Mouse (Mus musculus): ENCODE data around the gene Cnksr3. TPM values are rescaled to one million over a fixed set of nuclear protein-coding genes. Genes with fewer than 3 reads are reported as not detected.

Gene Cnksr3
- polyA plus RNA-seq, 1 experiment from 2014 or later, result 5.9 TPM

GRCm38 (mm10) chr10:7195927-7196326 is 16.1 kb downstream of the Cnksr3 start:
- H3K4me1 ChIP-seq, result peaks cover 46% of the 10 kb centered on the region
- H3K4me3 ChIP-seq, result no peak overlapping the region
- peak overlapping the region; percentile 31 for H3K4me2 ChIP-seq
- H3K27me3 ChIP-seq (replicated peaks), result no peaks in the 10 kb centered on the region
- no peaks in the 10 kb centered on the region for H3K9me3 ChIP-seq
- ATAC-seq (ENCODE audit: extremely low read depth, insufficient number of reproducible peaks, low FRiP score, low TSS enrichment), result no peak
- 51% methylated on average over 6 of the region's 6 CpGs for WGBS
- H3K27ac ChIP-seq (replicated peaks), result peak overlapping the region; percentile 57
- no peaks in the 10 kb centered on the region for H3K36me3 ChIP-seq
- 0 out of 2 replicates have a peak overlapping the region, but pooled peaks have one; percentile 0 for H3K9ac ChIP-seq

DNA sequence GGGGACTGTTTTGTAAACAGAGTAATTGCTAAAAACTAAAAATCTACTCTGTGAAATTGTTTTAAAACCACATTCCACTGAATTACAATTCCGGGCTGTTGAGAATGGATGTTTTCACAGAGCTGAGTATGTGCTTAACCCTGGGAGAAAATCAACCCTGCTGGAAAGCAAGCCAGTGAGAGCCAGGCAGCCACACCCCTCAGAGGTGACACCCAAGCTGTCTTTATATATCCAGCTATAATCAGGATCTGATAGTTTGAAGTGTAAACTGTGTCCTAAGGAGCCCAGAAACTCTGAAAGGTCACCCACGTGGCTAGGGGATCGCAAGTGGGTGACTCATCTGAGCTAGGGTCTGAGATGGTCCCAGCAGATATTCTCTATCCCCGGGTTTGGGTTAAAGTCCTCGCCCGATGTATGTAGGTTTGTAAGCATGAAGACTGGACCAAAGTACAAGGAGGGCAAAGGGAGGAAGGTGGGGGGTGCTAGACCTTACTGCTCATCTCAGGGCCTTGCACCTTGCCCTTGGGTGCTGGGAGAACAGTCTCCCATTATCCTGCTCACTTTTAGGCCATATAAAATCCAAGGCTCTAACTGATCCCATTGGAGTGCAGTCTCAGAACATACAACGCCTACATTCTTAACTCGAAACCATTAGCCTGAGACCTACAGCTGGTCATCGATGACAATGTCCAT is 20.2 kb downstream of the Cnksr3 start:
- peaks cover 51% of the 10 kb centered on the region for H3K4me1 ChIP-seq
- no peak for ATAC-seq (ENCODE audit: extremely low read depth, insufficient number of reproducible peaks, low FRiP score, low TSS enrichment)
- no peak overlapping the region for H3K4me3 ChIP-seq
- no peak overlapping the region for H3K9ac ChIP-seq
- no peak overlapping the region for H3K4me2 ChIP-seq
- WGBS, result 73% methylated on average over 9 of the region's 9 CpGs
- H3K9me3 ChIP-seq, result no peaks in the 10 kb centered on the region
- H3K27me3 ChIP-seq (replicated peaks), result no peaks in the 10 kb centered on the region
- H3K36me3 ChIP-seq, result no peaks in the 10 kb centered on the region
- no peak overlapping the region for H3K27ac ChIP-seq (replicated peaks)

GRCm38 (mm10) chr10:7189194-7189593 is 22.8 kb downstream of the Cnksr3 start:
- ATAC-seq (ENCODE audit: extremely low read depth, insufficient number of reproducible peaks, low FRiP score, low TSS enrichment), result no peak
- H3K27me3 ChIP-seq (replicated peaks), result no peaks in the 10 kb centered on the region
- H3K4me1 ChIP-seq, result peaks cover 35% of the 10 kb centered on the region
- H3K9me3 ChIP-seq, result no peaks in the 10 kb centered on the region
- no peak overlapping the region for H3K4me2 ChIP-seq
- H3K4me3 ChIP-seq, result no peak overlapping the region
- no peaks in the 10 kb centered on the region for H3K36me3 ChIP-seq
- 69% methylated on average over 6 of the region's 6 CpGs for WGBS
- H3K9ac ChIP-seq, result no peak overlapping the region
- no peak overlapping the region for H3K27ac ChIP-seq (replicated peaks)

DNA sequence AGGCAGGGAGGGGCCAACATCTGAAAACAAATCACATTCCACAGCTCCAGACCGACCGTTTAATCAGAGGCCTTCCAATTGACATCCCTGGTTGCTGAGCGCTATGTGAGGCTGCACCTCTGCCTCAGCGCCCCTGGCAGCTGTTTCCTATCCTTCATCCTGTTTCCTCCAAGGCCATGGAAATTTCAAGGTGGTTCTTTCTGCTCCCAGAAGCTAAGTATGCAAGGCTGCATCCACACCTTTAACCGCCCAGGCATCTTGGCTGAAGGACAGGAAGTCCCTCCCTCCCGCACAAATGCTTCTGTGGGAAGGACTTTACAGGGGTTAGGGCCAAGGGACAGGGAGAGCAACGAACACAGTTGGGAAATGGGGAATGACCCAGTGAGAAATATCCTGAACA is 24.2 kb downstream of the Cnksr3 start:
- Histone ChIP-seq H3K4me1 (peaks cover 48% of the 10 kb centered on the region), H3K9ac (no peak overlapping the region), H3K36me3 (no peaks in the 10 kb centered on the region), H3K9me3 (no peaks in the 10 kb centered on the region), H3K4me2 (no peak overlapping the region), H3K4me3 (no peak overlapping the region), H3K27ac (replicated peaks) (no peak overlapping the region), H3K27me3 (replicated peaks) (no peaks in the 10 kb centered on the region)
- ATAC-seq (ENCODE audit: extremely low read depth, insufficient number of reproducible peaks, low FRiP score, low TSS enrichment), result no peak
- 40% methylated on average over 7 of the region's 7 CpGs for WGBS

GRCm38 (mm10) chr10:7186992-7187391 is 25.0 kb downstream of the Cnksr3 start:
- WGBS, result 88% methylated on average over 5 of the region's 5 CpGs
- peaks cover 57% of the 10 kb centered on the region for H3K4me1 ChIP-seq
- H3K4me2 ChIP-seq, result no peak overlapping the region
- no peaks in the 10 kb centered on the region for H3K27me3 ChIP-seq (replicated peaks)
- no peak overlapping the region for H3K4me3 ChIP-seq
- H3K9me3 ChIP-seq, result no peaks in the 10 kb centered on the region
- H3K9ac ChIP-seq, result no peak overlapping the region
- no peak overlapping the region for H3K27ac ChIP-seq (replicated peaks)
- no peaks in the 10 kb centered on the region for H3K36me3 ChIP-seq
- ATAC-seq (ENCODE audit: extremely low read depth, insufficient number of reproducible peaks, low FRiP score, low TSS enrichment), result no peak

GRCm38 (mm10) chr10:7186018-7186417 is 26.0 kb downstream of the Cnksr3 start:
- no peak overlapping the region for H3K27ac ChIP-seq (replicated peaks)
- peaks cover 57% of the 10 kb centered on the region for H3K4me1 ChIP-seq
- H3K4me2 ChIP-seq, result no peak overlapping the region
- H3K9me3 ChIP-seq, result no peaks in the 10 kb centered on the region
- H3K36me3 ChIP-seq, result no peaks in the 10 kb centered on the region
- no peak for ATAC-seq (ENCODE audit: extremely low read depth, insufficient number of reproducible peaks, low FRiP score, low TSS enrichment)
- H3K9ac ChIP-seq, result no peak overlapping the region
- H3K4me3 ChIP-seq, result no peak overlapping the region
- H3K27me3 ChIP-seq (replicated peaks), result no peaks in the 10 kb centered on the region
- 78% methylated on average over 5 of the region's 5 CpGs for WGBS

DNA sequence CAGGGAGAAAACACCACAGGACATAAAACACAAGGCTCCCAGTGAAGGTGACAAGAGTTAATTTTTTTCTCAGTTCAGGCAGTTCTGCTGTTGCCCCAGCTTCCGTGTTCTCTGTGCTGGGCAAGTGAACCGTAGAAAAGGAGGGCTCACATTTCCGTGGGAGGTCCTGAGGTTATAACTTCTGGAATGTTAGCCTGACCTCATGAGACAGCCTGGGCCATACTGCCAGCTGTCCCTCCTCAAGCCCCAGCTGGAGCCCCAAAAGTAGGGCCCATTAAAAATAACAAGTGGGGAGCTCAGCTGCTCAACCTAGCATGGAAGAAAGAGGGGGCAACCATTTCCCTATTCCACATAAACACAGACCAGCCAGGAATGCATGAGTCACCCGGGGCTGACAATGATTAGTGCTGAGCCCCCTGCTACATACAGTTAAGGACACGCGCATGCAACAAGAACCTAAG is 28.8 kb downstream of the Cnksr3 start:
- peak overlapping the region; percentile 47; the same call in 1 of the 2 replicates for H3K9ac ChIP-seq
- no peaks in the 10 kb centered on the region for H3K27me3 ChIP-seq (replicated peaks)
- no peak overlapping the region for H3K4me3 ChIP-seq
- WGBS, result 32% methylated on average over 6 of the region's 6 CpGs
- peak overlapping the region; percentile 62 for H3K27ac ChIP-seq (replicated peaks)
- H3K36me3 ChIP-seq, result no peaks in the 10 kb centered on the region
- no peaks in the 10 kb centered on the region for H3K9me3 ChIP-seq
- peaks cover 50% of the 10 kb centered on the region for H3K4me1 ChIP-seq
- no peak for ATAC-seq (ENCODE audit: extremely low read depth, insufficient number of reproducible peaks, low FRiP score, low TSS enrichment)
- H3K4me2 ChIP-seq, result peak overlapping the region; percentile 33

DNA sequence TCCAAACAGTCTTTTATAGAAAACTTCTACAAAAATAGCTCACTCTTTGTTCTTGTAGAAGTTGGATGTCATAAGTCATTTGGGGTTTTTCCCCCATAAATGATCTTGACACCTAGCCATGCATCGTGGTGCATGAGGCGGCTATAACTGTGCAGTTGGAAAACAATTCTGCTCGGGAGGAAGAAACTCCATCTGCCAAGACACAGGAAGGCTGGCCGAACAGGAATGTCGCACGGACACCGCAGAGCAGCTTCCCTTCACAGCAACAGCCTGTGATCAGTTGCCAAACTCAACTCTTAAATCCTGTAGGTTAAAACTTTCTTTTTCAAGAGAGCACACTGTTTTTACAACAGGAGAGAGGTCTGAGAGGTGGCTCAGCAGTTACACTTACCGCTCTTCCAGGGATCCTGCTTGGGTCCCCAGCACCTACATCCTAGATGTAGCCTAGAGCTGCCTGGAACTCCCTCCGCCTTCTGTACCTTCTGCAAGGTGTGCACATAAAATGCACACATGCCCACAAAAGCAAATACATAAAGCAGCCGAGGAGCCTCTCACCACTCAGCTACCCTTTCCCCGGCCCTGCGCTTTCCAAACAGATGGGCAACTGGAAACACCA is 29.4 kb downstream of the Cnksr3 start:
- H3K27me3 ChIP-seq (replicated peaks), result no peaks in the 10 kb centered on the region
- peak overlapping the region; percentile 47; the same call in 1 of the 2 replicates for H3K9ac ChIP-seq
- 63% methylated on average over 12 of the region's 12 CpGs for WGBS
- peaks cover 44% of the 10 kb centered on the region for H3K4me1 ChIP-seq
- peak overlapping the region; percentile 62 for H3K27ac ChIP-seq (replicated peaks)
- H3K36me3 ChIP-seq, result no peaks in the 10 kb centered on the region
- H3K4me2 ChIP-seq, result peak overlapping the region; percentile 33
- H3K9me3 ChIP-seq, result no peaks in the 10 kb centered on the region
- H3K4me3 ChIP-seq, result no peak overlapping the region
- ATAC-seq (ENCODE audit: extremely low read depth, insufficient number of reproducible peaks, low FRiP score, low TSS enrichment), result no peak

- no peaks in the 10 kb centered on the region for H3K27me3 ChIP-seq (replicated peaks)
- WGBS, result 77% methylated on average over 5 of the region's 5 CpGs
- no peak for ATAC-seq (ENCODE audit: extremely low read depth, insufficient number of reproducible peaks, low FRiP score, low TSS enrichment)
Observed at GRCm38 (mm10) chr10:7180296-7180695, 31.7 kb downstream of the Cnksr3 start.

GRCm38 (mm10) chr10:7178571-7178970 is 33.5 kb downstream of the Cnksr3 start:
- no peak overlapping the region for H3K9ac ChIP-seq
- peaks cover 34% of the 10 kb centered on the region for H3K4me1 ChIP-seq
- H3K4me3 ChIP-seq, result no peak overlapping the region
- H3K4me2 ChIP-seq, result no peak overlapping the region
- 40% methylated on average over 10 of the region's 10 CpGs for WGBS
- H3K27me3 ChIP-seq (replicated peaks), result no peaks in the 10 kb centered on the region
- ATAC-seq (ENCODE audit: extremely low read depth, insufficient number of reproducible peaks, low FRiP score, low TSS enrichment), result no peak
- no peak overlapping the region for H3K27ac ChIP-seq (replicated peaks)
- H3K9me3 ChIP-seq, result no peaks in the 10 kb centered on the region
- H3K36me3 ChIP-seq, result no peaks in the 10 kb centered on the region

More at GRCm38 (mm10) chr10:7180296-7180695, 31.7 kb downstream of the Cnksr3 start:
- no peak overlapping the region for H3K27ac ChIP-seq (replicated peaks)
- H3K4me2 ChIP-seq, result no peak overlapping the region
- H3K9ac ChIP-seq, result no peak overlapping the region
- no peaks in the 10 kb centered on the region for H3K9me3 ChIP-seq
- no peaks in the 10 kb centered on the region for H3K36me3 ChIP-seq
- H3K4me3 ChIP-seq, result no peak overlapping the region
- peaks cover 37% of the 10 kb centered on the region for H3K4me1 ChIP-seq

GRCm38 (mm10) chr10:7176205-7176910 is 35.7 kb downstream of the Cnksr3 start:
- Histone ChIP-seq H3K9ac (no peak overlapping the region), H3K4me3 (no peak overlapping the region), H3K4me2 (no peak overlapping the region), H3K9me3 (no peaks in the 10 kb centered on the region), H3K27me3 (replicated peaks) (no peaks in the 10 kb centered on the region), H3K4me1 (peaks cover 14% of the 10 kb centered on the region), H3K27ac (replicated peaks) (no peak overlapping the region), H3K36me3 (no peaks in the 10 kb centered on the region)
- ATAC-seq (ENCODE audit: extremely low read depth, insufficient number of reproducible peaks, low FRiP score, low TSS enrichment), result no peak
- 88% methylated on average over 8 of the region's 8 CpGs for WGBS
